Mouse (Mus musculus): Measurements from ENCODE around the gene Atp5g1. TPM values are rescaled to one million over a fixed set of nuclear protein-coding genes. Genes with fewer than 3 reads are reported as not detected.
"Not testable (repeated sequence)": the region's sequence is repeated elsewhere in the genome, so short reads cannot be mapped to it uniquely, and the experiment has no call there.

Gene Atp5g1
- 421 and 435 TPM in 2 replicates for polyA plus RNA-seq (2015; fragmentation: Nextera tagmentation; extraction: Ambion mirVana)

GRCm38 (mm10) chr11:96075509-96076220 lies at the start of gene Atp5g1:
Atp5g1 (minus strand) TSS chr11:96075670.
- H3K9ac ChIP-seq: peak within 1 kb of the TSS; percentile 87
- H3K4me3 ChIP-seq: peak within 1 kb of the TSS; percentile 76
- peaks cover 21% of the 10 kb centered on the region for H3K4me1 ChIP-seq
- peak within 1 kb of the TSS; percentile 78 for H3K27ac ChIP-seq
- no peaks in the 10 kb centered on the region for H3K9me3 ChIP-seq (replicated peaks)
- peak within 1 kb of the TSS; percentile 93 for H3K4me2 ChIP-seq
- ATAC-seq: peak; percentile 97
- under 1% methylated on average over 37 of the region's 37 CpGs for WGBS
- H3K36me3 ChIP-seq (ENCODE audit: poor library complexity, severe bottlenecking): peaks cover 22% of the 10 kb centered on the region
- peaks cover 4% of the 10 kb centered on the region; the same call in 1 of the 2 replicates for H3K27me3 ChIP-seq

GRCm38 (mm10) chr11:96124052-96124914 lies 48.8 kb upstream of the Atp5g1 start:
- Histone ChIP-seq H3K27me3 (peaks cover 57% of the 10 kb centered on the region), H3K27ac (no peak overlapping the region), H3K4me2 (peak overlapping the region; percentile 70), H3K9ac (peak overlapping the region; percentile 53), H3K36me3 (ENCODE audit: poor library complexity, severe bottlenecking) (no peaks in the 10 kb centered on the region), H3K4me1 (peaks cover 9% of the 10 kb centered on the region), H3K9me3 (replicated peaks) (no peaks in the 10 kb centered on the region), H3K4me3 (peak overlapping the region; percentile 40)
- no peak for ATAC-seq
- WGBS: 3% methylated on average over 45 of the region's 45 CpGs

GRCm38 (mm10) chr11:96122806-96123205 lies 47.3 kb upstream of the Atp5g1 start:
- not testable (repeated sequence) for H3K27ac ChIP-seq; H3K36me3 ChIP-seq (ENCODE audit: poor library complexity, severe bottlenecking); H3K4me2 ChIP-seq; H3K4me1 ChIP-seq; ATAC-seq; H3K9ac ChIP-seq; H3K4me3 ChIP-seq; H3K9me3 ChIP-seq (replicated peaks)
- H3K27me3 ChIP-seq: peaks cover 57% of the 10 kb centered on the region
- 86% methylated on average over 4 of the region's 4 CpGs for WGBS

- no peak overlapping the region for H3K9ac ChIP-seq
- H3K27me3 ChIP-seq: peaks cover 36% of the 10 kb centered on the region
- H3K4me2 ChIP-seq: no peak overlapping the region
- 70% methylated on average over 3 of the region's 3 CpGs for WGBS
- no peak overlapping the region for H3K27ac ChIP-seq
- no peak overlapping the region for H3K4me3 ChIP-seq
- no peaks in the 10 kb centered on the region for H3K9me3 ChIP-seq (replicated peaks)
- H3K36me3 ChIP-seq (ENCODE audit: poor library complexity, severe bottlenecking): no peaks in the 10 kb centered on the region
- H3K4me1 ChIP-seq: peaks cover 5% of the 10 kb centered on the region
- no peak for ATAC-seq
Measured at GRCm38 (mm10) chr11:96119401-96119800, 43.9 kb upstream of the Atp5g1 start.

GRCm38 (mm10) chr11:96116925-96117324 lies 41.5 kb upstream of the Atp5g1 start:
- not testable (repeated sequence) for H3K36me3 ChIP-seq (ENCODE audit: poor library complexity, severe bottlenecking); ATAC-seq; H3K4me3 ChIP-seq; H3K4me2 ChIP-seq; H3K27ac ChIP-seq; H3K9ac ChIP-seq; H3K9me3 ChIP-seq (replicated peaks); H3K4me1 ChIP-seq
- 81% methylated on average over 3 of the region's 3 CpGs for WGBS
- peaks cover 18% of the 10 kb centered on the region for H3K27me3 ChIP-seq

- no peaks in the 10 kb centered on the region for H3K9me3 ChIP-seq (replicated peaks)
- H3K4me1 ChIP-seq: no peaks in the 10 kb centered on the region
- H3K4me3 ChIP-seq: no peak overlapping the region
- no peak overlapping the region for H3K27ac ChIP-seq
- 83% methylated on average over 3 of the region's 3 CpGs for WGBS
- H3K9ac ChIP-seq: no peak overlapping the region
- H3K36me3 ChIP-seq (ENCODE audit: poor library complexity, severe bottlenecking): no peaks in the 10 kb centered on the region
- no peak overlapping the region for H3K4me2 ChIP-seq
- no peak for ATAC-seq
- peaks cover 10% of the 10 kb centered on the region for H3K27me3 ChIP-seq
Measured at GRCm38 (mm10) chr11:96116116-96116515, 40.6 kb upstream of the Atp5g1 start.

- H3K4me3 ChIP-seq: no peak overlapping the region
Measured at GRCm38 (mm10) chr11:96115416-96115815, 39.9 kb upstream of the Atp5g1 start.

GRCm38 (mm10) chr11:96114077-96114476 lies 38.6 kb upstream of the Atp5g1 start:
- no peak for ATAC-seq
- no peaks in the 10 kb centered on the region for H3K36me3 ChIP-seq (ENCODE audit: poor library complexity, severe bottlenecking)
- H3K9me3 ChIP-seq (replicated peaks): no peaks in the 10 kb centered on the region
- H3K27me3 ChIP-seq: peaks cover 2% of the 10 kb centered on the region; the same call in 1 of the 2 replicates
- 64% methylated on average over 2 of the region's 2 CpGs for WGBS
- no peaks in the 10 kb centered on the region for H3K4me1 ChIP-seq
- H3K4me3 ChIP-seq: no peak overlapping the region
- no peak overlapping the region for H3K27ac ChIP-seq
- no peak overlapping the region for H3K9ac ChIP-seq
- no peak overlapping the region for H3K4me2 ChIP-seq

More at GRCm38 (mm10) chr11:96115416-96115815, 39.9 kb upstream of the Atp5g1 start:
- WGBS: 88% methylated on average over 6 of the region's 6 CpGs
- no peaks in the 10 kb centered on the region for H3K4me1 ChIP-seq
- no peak overlapping the region for H3K4me2 ChIP-seq
- H3K9me3 ChIP-seq (replicated peaks): no peaks in the 10 kb centered on the region
- H3K27me3 ChIP-seq: peaks cover 5% of the 10 kb centered on the region; the same call in 1 of the 2 replicates
- H3K27ac ChIP-seq: no peak overlapping the region
- H3K9ac ChIP-seq: no peak overlapping the region
- ATAC-seq: no peak
- no peaks in the 10 kb centered on the region for H3K36me3 ChIP-seq (ENCODE audit: poor library complexity, severe bottlenecking)

GRCm38 (mm10) chr11:96111751-96112150 lies 36.3 kb upstream of the Atp5g1 start, which contains the start of gene Calcoco2:
Calcoco2 (minus strand) TSS chr11:96111964.
- Histone ChIP-seq H3K9ac (no peak within 1 kb of the TSS), H3K27ac (no peak within 1 kb of the TSS), H3K4me1 (no peaks in the 10 kb centered on the region), H3K27me3 (peaks cover 2% of the 10 kb centered on the region; the same call in 1 of the 2 replicates), H3K4me3 (no peak within 1 kb of the TSS), H3K9me3 (replicated peaks) (no peaks in the 10 kb centered on the region), H3K36me3 (ENCODE audit: poor library complexity, severe bottlenecking) (no peaks in the 10 kb centered on the region), H3K4me2 (no peak within 1 kb of the TSS)
- 46% methylated on average over 14 of the region's 14 CpGs for WGBS
- ATAC-seq: no peak

- H3K9me3 ChIP-seq (replicated peaks); ATAC-seq; H3K4me3 ChIP-seq; H3K4me1 ChIP-seq; H3K36me3 ChIP-seq (ENCODE audit: poor library complexity, severe bottlenecking); H3K4me2 ChIP-seq; H3K27ac ChIP-seq; H3K9ac ChIP-seq; H3K27me3 ChIP-seq: not testable (repeated sequence)
- WGBS: 62% methylated on average over 2 of the region's 2 CpGs
Measured at GRCm38 (mm10) chr11:96110950-96111349, 35.5 kb upstream of the Atp5g1 start.

- WGBS: 87% methylated on average over 1 of the region's 1 CpGs
- Histone ChIP-seq H3K4me1 (no peaks in the 10 kb centered on the region), H3K4me3 (no peak overlapping the region), H3K27ac (no peak overlapping the region), H3K9ac (no peak overlapping the region), H3K4me2 (no peak overlapping the region), H3K27me3 (0 out of 2 replicates have a peak, but pooled peaks cover 3% of the 10 kb centered on the region), H3K9me3 (replicated peaks) (no peaks in the 10 kb centered on the region), H3K36me3 (ENCODE audit: poor library complexity, severe bottlenecking) (no peaks in the 10 kb centered on the region)
- no peak for ATAC-seq
Measured at GRCm38 (mm10) chr11:96108376-96108775, 32.9 kb upstream of the Atp5g1 start.

- 0 out of 2 replicates have a peak, but pooled peaks cover 22% of the 10 kb centered on the region for H3K27me3 ChIP-seq
- no peaks in the 10 kb centered on the region for H3K36me3 ChIP-seq (ENCODE audit: poor library complexity, severe bottlenecking)
- ATAC-seq: no peak
- H3K4me3 ChIP-seq: no peak overlapping the region
- H3K27ac ChIP-seq: no peak overlapping the region
- no peaks in the 10 kb centered on the region for H3K9me3 ChIP-seq (replicated peaks)
- no peak overlapping the region for H3K4me2 ChIP-seq
- H3K4me1 ChIP-seq: no peaks in the 10 kb centered on the region
- WGBS: 14% methylated on average over 3 of the region's 3 CpGs
- H3K9ac ChIP-seq: no peak overlapping the region
Measured at GRCm38 (mm10) chr11:96093361-96093760, 17.9 kb upstream of the Atp5g1 start.
